8 mouse cellular contexts compared by ENCODE assay signal in genomic region chr6:71440217-71440491, GRCm38 (mm10). TPM values are rescaled to one million over a fixed set of nuclear protein-coding genes. Genes with fewer than 3 reads are reported as not detected.
DNase-seq lines count a peak whose midpoint lies in the region; ATAC-seq and TF ChIP-seq lines count a peak whose summit lies in the region.

No protein-coding gene starts in this region.

- no peaks in the 10 kb centered on the region for H3K27me3 ChIP-seq in heart, embryonic 16.5 days (ENCODE audit: control insufficient read depth, insufficient read depth, low read length)
- no peaks in the 10 kb centered on the region for H3K27me3 ChIP-seq in MEL (ENCODE audit: control insufficient read depth in 1 of 2, insufficient read depth in 2 of 2, low read length in 2 of 2)
- H3K27me3 ChIP-seq in forebrain, postnatal 0 days (ENCODE audit: insufficient read depth, low read length), result no peaks in the 10 kb centered on the region

- TF ChIP-seq CTCF in MEL (IDR thresholded peaks at IDR 0.05 in 2 of 3, conservative IDR thresholded peaks at IDR 0.05 in 1 of 3; ENCODE audit: control insufficient read depth in 1 of 3, insufficient read depth in 1 of 3, low read depth in 2 of 3, low read length in 3 of 3, poor library complexity in 1 of 3, severe bottlenecking in 1 of 3), result 0 out of 6 replicates have a peak, but pooled peaks of 1 of the 3 experiments have one; percentile 6
- no peak for TF ChIP-seq CTCF in forebrain, postnatal 0 days (IDR thresholded peaks at IDR 0.05; ENCODE audit: low read depth)

- peak overlapping the region; percentile 97 for H3K4me3 ChIP-seq in heart, embryonic 16.5 days (ENCODE audit: low read length)
- H3K4me3 ChIP-seq in MEL (ENCODE audit: control insufficient read depth in 1 of 2, insufficient read depth in 1 of 2, low read depth in 2 of 2, low read length in 2 of 2), result peak overlapping the region; percentile 65 to 88
- H3K4me3 ChIP-seq in forebrain, postnatal 0 days (ENCODE audit: low read depth, low read length), result peak overlapping the region; percentile 95

- peak; percentile 21 for ATAC-seq in heart, embryonic 16.5 days (replicated peaks; ENCODE audit: extremely low read depth, insufficient read depth, low FRiP score)
- ATAC-seq in forebrain, postnatal 0 days, result peak; percentile 49
- no peak for ATAC-seq in erythroid progenitor cell, adult 5-6 weeks (replicated peaks; ENCODE audit: low FRiP score, poor library complexity, severe bottlenecking)

- H3K9ac ChIP-seq in heart, embryonic 16.5 days (ENCODE audit: low read length), result peak overlapping the region; percentile 95
- peak overlapping the region; percentile 73 for H3K9ac ChIP-seq in MEL (ENCODE audit: control insufficient read depth, low read depth, low read length, poor library complexity, severe bottlenecking)
- peak overlapping the region; percentile 88 for H3K9ac ChIP-seq in forebrain, postnatal 0 days

- H3K9me3 ChIP-seq in heart, embryonic 16.5 days (replicated peaks; ENCODE audit: control insufficient read depth, low read length), result no peaks in the 10 kb centered on the region
- H3K9me3 ChIP-seq in MEL (replicated peaks; ENCODE audit: insufficient read depth, low read length), result no peaks in the 10 kb centered on the region
- H3K9me3 ChIP-seq in forebrain, postnatal 0 days (ENCODE audit: low read length), result no peaks in the 10 kb centered on the region

- no peaks in the 10 kb centered on the region for H3K36me3 ChIP-seq in heart, embryonic 16.5 days (ENCODE audit: control insufficient read depth, insufficient read depth)
- H3K36me3 ChIP-seq in MEL (ENCODE audit: control insufficient read depth in 1 of 2, insufficient read depth in 2 of 2, low read length in 2 of 2), result peaks cover 0 to 32% of the 10 kb centered on the region in 2 experiments; a peak in 2 of 4 replicates
- no peaks in the 10 kb centered on the region for H3K36me3 ChIP-seq in forebrain, postnatal 0 days (ENCODE audit: insufficient read depth)

- H3K79me2 ChIP-seq in MEL (ENCODE audit: control insufficient read depth, insufficient read depth, low read length, poor library complexity), result peaks cover 29% of the 10 kb centered on the region

- peak in 1 of 2 experiments; percentile 69; a peak in 2 of 4 replicates for TF ChIP-seq POLR2A in MEL (IDR thresholded peaks at IDR 0.05; ENCODE audit: control insufficient read depth in 1 of 2, insufficient read depth in 1 of 2, low read depth in 1 of 2, low read length in 2 of 2, poor library complexity in 1 of 2)

- intact Hi-C loops in heart, postnatal 14 days (cut with DNase I), result loop anchor here (2.0 to 10.0 kb wide), 3 partner anchors 55 to 195 kb away; partner anchors contain the start of gene Kdm3a

- H3K4me2 ChIP-seq in heart, embryonic 16.5 days (ENCODE audit: low read depth, low read length), result peak overlapping the region; percentile 75
- peak overlapping the region; percentile 82 for H3K4me2 ChIP-seq in forebrain, postnatal 0 days (ENCODE audit: low read depth)

- TF ChIP-seq RAD21 in MEL (IDR thresholded peaks at IDR 0.05; ENCODE audit: low read depth, low read length), result no peak

- peak overlapping the region; percentile 96 for H3K27ac ChIP-seq in heart, embryonic 16.5 days (ENCODE audit: low read length)
- H3K27ac ChIP-seq in MEL (ENCODE audit: control insufficient read depth, low read depth, low read length), result peak overlapping the region; percentile 32
- H3K27ac ChIP-seq in forebrain, postnatal 0 days (ENCODE audit: low read depth, low read length), result peak overlapping the region; percentile 97

- peaks cover 16% of the 10 kb centered on the region for H3K4me1 ChIP-seq in heart, embryonic 16.5 days (ENCODE audit: control insufficient read depth, insufficient read depth, low read length)
- peaks cover 19 to 34% of the 10 kb centered on the region in 2 experiments for H3K4me1 ChIP-seq in MEL (ENCODE audit: control insufficient read depth in 1 of 2, insufficient read depth in 2 of 2, low read length in 2 of 2)
- peaks cover 33% of the 10 kb centered on the region for H3K4me1 ChIP-seq in forebrain, postnatal 0 days (ENCODE audit: insufficient read depth)

- WGBS in heart, embryonic 16.5 days, result 0% methylated on average over 9 of the region's 47 CpGs
- under 1% methylated on average over 45 of the region's 47 CpGs for WGBS in forebrain, postnatal 0 days

- no peak for TF ChIP-seq EP300 in MEL (IDR thresholded peaks at IDR 0.05; ENCODE audit: low read depth in 1 of 2, low read length in 2 of 2)

- DNase-seq in heart, postnatal 14 days, result no peak
- DNase-seq in MEL (ENCODE audit: low read depth, low spot score), result no peak
- no peak for DNase-seq in forebrain, postnatal 0 days
- DNase-seq in lung, postnatal 36 days, result peak; percentile 29
- DNase-seq in urinary bladder, adult 2 months (ENCODE audit: low spot score), result no peak
- DNase-seq in right cerebral cortex, postnatal 10 days (ENCODE audit: low spot score in 2 of 2), result no peak

TF ChIP-seq in MEL, 35 proteins besides CTCF, POLR2A, EP300 and RAD21:
- TF ChIP-seq ZMIZ1 (IDR thresholded peaks at IDR 0.05; ENCODE audit: low read depth, low read length) (no peak), SIN3A (IDR thresholded peaks at IDR 0.05; ENCODE audit: low read length) (no peak), CHD2 (IDR thresholded peaks at IDR 0.05; ENCODE audit: low read length) (no peak), E2F4 (IDR thresholded peaks at IDR 0.05; ENCODE audit: borderline replicate concordance, low read depth, low read length) (no peak), MYB (IDR thresholded peaks at IDR 0.05; ENCODE audit: low read depth, low read length) (no peak), CHD1 (IDR thresholded peaks at IDR 0.05; ENCODE audit: low read depth, low read length) (no peak), ETS1 (IDR thresholded peaks at IDR 0.05; ENCODE audit: low read depth, low read length) (no peak), HCFC1 (IDR thresholded peaks at IDR 0.05; ENCODE audit: low read depth, low read length) (no peak), ZKSCAN1 (IDR thresholded peaks at IDR 0.05; ENCODE audit: low read depth, low read length) (no peak), MEF2A (IDR thresholded peaks at IDR 0.05; ENCODE audit: extremely low read depth, insufficient replicate concordance, low read depth, low read length, poor library complexity, severe bottlenecking) (no peak), UBTF (IDR thresholded peaks at IDR 0.05; ENCODE audit: borderline replicate concordance, insufficient read depth, low read depth, low read length) (no peak), USF2 (IDR thresholded peaks at IDR 0.05; ENCODE audit: borderline replicate concordance in 1 of 2, insufficient read depth in 1 of 2, low read depth in 1 of 2, low read length in 2 of 2) (no peak), ZNF384 (IDR thresholded peaks at IDR 0.05; ENCODE audit: low read depth, low read length) (no peak), MYC (IDR thresholded peaks at IDR 0.05; ENCODE audit: low read depth, low read length) (no peak), MAX (IDR thresholded peaks at IDR 0.05; ENCODE audit: low read length) (no peak), SMC3 (IDR thresholded peaks at IDR 0.05; ENCODE audit: low read depth, low read length) (no peak), MXI1 (IDR thresholded peaks at IDR 0.05; ENCODE audit: low read depth, low read length) (no peak), ELF1 (IDR thresholded peaks at IDR 0.05; ENCODE audit: low read depth, low read length) (no peak), JUND (IDR thresholded peaks at IDR 0.05; ENCODE audit: low read depth, low read length) (no peak), POLR2AphosphoS5 (IDR thresholded peaks at IDR 0.05; ENCODE audit: borderline replicate concordance, low read depth, low read length) (no peak)

RNA-seq across cellular contexts. Expression of gene Rmnd5a, which starts 0.3 kb away (rescaled TPM):
- 11.0 and 14.5 TPM in 2 replicates for polyA plus RNA-seq in heart, embryonic 16.5 days (2015; fragmentation: Nextera tagmentation; extraction: Ambion mirVana)
- total RNA-seq in heart, postnatal 14 days (2021), result 10 to 100 TPM; 73.1 to 80.3 TPM
- total RNA-seq in MEL (2012; rRNA removed), result 22.2 and 22.6 TPM in 2 replicates
- 100 to 1,000 TPM in 1 of 2 experiments, 10 to 100 TPM in 1; 23.3 to 497 TPM for polyA plus RNA-seq in MEL (2012; ENCODE audit: insufficient read depth in 1 of 2, insufficient read length in 2 of 2, low read depth in 1 of 2, low replicate concordance in 2 of 2, missing spikeins in 1 of 2)
- 45.6 and 55.6 TPM in 2 replicates for total RNA-seq in forebrain, postnatal 0 days (2014; rRNA removed)
- 5.3 and 6.4 TPM in 2 replicates for polyA plus RNA-seq in forebrain, postnatal 0 days (2015; fragmentation: Nextera tagmentation; extraction: Ambion mirVana)
- total RNA-seq in erythroid progenitor cell, adult 5-6 weeks (2015; ENCODE audit: low replicate concordance), result 58.3 and 66.3 TPM in 2 replicates
- total RNA-seq in erythroid progenitor cell, adult 5-6 weeks (2017; ENCODE audit: low replicate concordance), result 75.7 and 82.6 TPM in 2 replicates
- 47.4 and 54.8 TPM in 2 replicates for polyA plus RNA-seq in urinary bladder, adult 2 months (2012; rRNA removed)

RNA-seq across cellular contexts. Expression of gene Rnf103, which starts 53.5 kb away (rescaled TPM):
- polyA plus RNA-seq in heart, embryonic 16.5 days (2015; fragmentation: Nextera tagmentation; extraction: Ambion mirVana), result 13.1 and 13.8 TPM in 2 replicates
- 10 to 100 TPM; 24.4 to 28.0 TPM for total RNA-seq in heart, postnatal 14 days (2021)
- total RNA-seq in MEL (2012; rRNA removed), result 3.3 and 3.9 TPM in 2 replicates
- polyA plus RNA-seq in MEL (2012; ENCODE audit: insufficient read depth in 1 of 2, insufficient read length in 2 of 2, low read depth in 1 of 2, low replicate concordance in 2 of 2, missing spikeins in 1 of 2), result 1 to 10 TPM in 1 of 2 experiments, not detected in 1; 4.9 TPM
- 34.5 and 41.0 TPM in 2 replicates for total RNA-seq in forebrain, postnatal 0 days (2014; rRNA removed)
- polyA plus RNA-seq in forebrain, postnatal 0 days (2015; fragmentation: Nextera tagmentation; extraction: Ambion mirVana), result 15.6 and 21.3 TPM in 2 replicates
- 2.2 and 10.5 TPM in 2 replicates for total RNA-seq in erythroid progenitor cell, adult 5-6 weeks (2015; ENCODE audit: low replicate concordance)
- 7.2 and 9.2 TPM in 2 replicates for total RNA-seq in erythroid progenitor cell, adult 5-6 weeks (2017; ENCODE audit: low replicate concordance)
- 27.9 and 29.4 TPM in 2 replicates for polyA plus RNA-seq in urinary bladder, adult 2 months (2012; rRNA removed)

Comparison
In these comparisons a context has a peak if more than half of its experiments do, and no peak if none do; other contexts are left out.
1. H3K27ac ChIP-seq: peak in every context shown above with its lines; median percentile 97 in forebrain, postnatal 0 days; 96 in heart, embryonic 16.5 days; 32 in MEL.